Mouse (Mus musculus) A20 (cell line): ENCODE results near the gene 2310003L06Rik.

Source experiments
- DNase-seq: peaks from one replicate; pipeline ENCODE4 v3.0.0-alpha.2; 2011; ENCODE audit warnings: low read depth, low spot score

Gene 2310003L06Rik

GRCm38 (mm10) chr5:87969201-87969600, at the start of gene 2310003L06Rik, which contains the start of gene Gm28434:
Gene 2310003L06Rik (plus strand): TSS chr5:87969459.
Gene Gm28434 (plus strand): TSS chr5:87969517.
- DNase-seq = no peak

- DNase-seq = no peak
Measured at GRCm38 (mm10) chr5:87925372-87925771, 43.9 kb upstream of the 2310003L06Rik start, which contains the start of gene Csn3. Gene Csn3 (plus strand): TSS chr5:87925579.

GRCm38 (mm10) chr5:87931603-87932002, 37.7 kb upstream of the 2310003L06Rik start:
- DNase-seq = no peak

GRCm38 (mm10) chr5:87940752-87941151, 28.5 kb upstream of the 2310003L06Rik start:
- DNase-seq = peak; percentile 30

GRCm38 (mm10) chr5:87942515-87942914, 26.7 kb upstream of the 2310003L06Rik start:
- DNase-seq = no peak

GRCm38 (mm10) chr5:87951836-87952235, 17.4 kb upstream of the 2310003L06Rik start:
- no peak for DNase-seq

GRCm38 (mm10) chr5:87979139-87979538, 9.9 kb downstream of the 2310003L06Rik start, which contains the start of gene Cabs1:
Gene Cabs1 (plus strand): TSS chr5:87979439.
- DNase-seq = no peak

- DNase-seq = no peak
Measured at GRCm38 (mm10) chr5:87982468-87983214, 13.4 kb downstream of the 2310003L06Rik start.

- DNase-seq = no peak
Measured at GRCm38 (mm10) chr5:88002249-88002648, 33.0 kb downstream of the 2310003L06Rik start, which contains the start of gene Smr3a. Gene Smr3a (plus strand): TSS chr5:88002549.

GRCm38 (mm10) chr5:88005241-88005640, 36.0 kb downstream of the 2310003L06Rik start:
- DNase-seq = no peak
